Mouse (Mus musculus) liver, adult 2 months (tissue): ENCODE measurements around the gene Ppp1r12a. TPM values are rescaled to one million over a fixed set of nuclear protein-coding genes. Genes with fewer than 3 reads are reported as not detected.
A peak's percentile ranks its signal among the peaks of the same experiment; 100 is the strongest.

Experiments used
- DNase-seq: peaks from one replicate; pipeline ENCODE4 v3.0.0-alpha.2; 2011; ENCODE audit warnings: low read depth, low spot score; ENCODE audit errors: extremely low read depth
- H3K27ac ChIP-seq: fragments of 200-500 bp; replicated peaks from 2 replicates; pipeline ENCODE4 v1.5.1; 2012; ENCODE audit warnings: low read depth, mild to moderate bottlenecking, control low read depth, inconsistent platforms, low read length; ENCODE audit not compliant: insufficient read depth
- H3K27me3 ChIP-seq: fragments of 200-500 bp; 2 replicates; pipeline ENCODE4 v1.6.1; 2012; ENCODE audit warnings: mild to moderate bottlenecking, moderate library complexity, low read length, inconsistent platforms; ENCODE audit not compliant: control insufficient read depth, insufficient read depth
- H3K36me3 ChIP-seq: fragments of 200-500 bp; 2 replicates; pipeline ENCODE4 v1.6.1; 2012; ENCODE audit warnings: low read length, inconsistent platforms; ENCODE audit not compliant: control insufficient read depth, insufficient read depth
- H3K4me1 ChIP-seq: fragments of 200-500 bp; 2 replicates; pipeline ENCODE4 v1.6.1; 2011; ENCODE audit warnings: low read length; ENCODE audit not compliant: control insufficient read depth, insufficient read depth
- H3K4me3 ChIP-seq: fragments of 200-500 bp; 2 replicates; pipeline ENCODE4 v1.5.1; 2011; ENCODE audit warnings: low read depth, mild to moderate bottlenecking, control low read depth, low read length, moderate library complexity; ENCODE audit not compliant: insufficient read depth
- H3K79me2 ChIP-seq: fragments of 200-500 bp; 2 replicates; pipeline ENCODE4 v1.6.1; 2012; ENCODE audit warnings: inconsistent platforms, mild to moderate bottlenecking, low read length, moderate library complexity; ENCODE audit not compliant: control insufficient read depth, insufficient read depth
- H3K9ac ChIP-seq: fragments of 200-500 bp; 2 replicates; pipeline ENCODE4 v1.6.1; 2012; ENCODE audit warnings: low read depth, mild to moderate bottlenecking, control low read depth, inconsistent platforms, low read length
- CTCF ChIP-seq: fragments of 200-500 bp; IDR thresholded peaks from 2 replicates; pipeline ENCODE4 v1.5.1; 2011; ENCODE audit warnings: low read depth, low read length, control low read depth
- POLR2A ChIP-seq: fragments of 200-500 bp; IDR thresholded peaks from 2 replicates; pipeline ENCODE4 v1.6.1; 2011; ENCODE audit warnings: low read length, control low read depth; ENCODE audit not compliant: insufficient read depth; ENCODE audit errors: extremely low read depth
- WGBS: fragments of 180-500 bp; shearing (Covaris S2); methylation state at CpG from one replicate; pipeline ENCODE4 v1.1.7; 2018; 5-methylcytosine and 5-hydroxymethylcytosine counted together
- polyA plus RNA-seq: library from polyadenylated mRNA; depleted of rRNA; stranded (reverse); fragments of >200 nt; gene quantifications from 2 replicates; pipeline ENCODE4 v1.2.3, GENCODE M21; 2012
- total RNA-seq: library from RNA; depleted of rRNA; stranded (reverse); fragments of >200 nt; gene quantifications from 2 replicates; pipeline ENCODE4 v1.2.3, GENCODE M21; 2014

Gene Ppp1r12a
- total and polyA plus RNA-seq, 2 experiments, result 5.5 to 38.5 TPM

GRCm38 (mm10) chr10:108296446-108296845 is 134.5 kb downstream of the Ppp1r12a start:
- Histone ChIP-seq H3K4me1 (no peaks in the 10 kb centered on the region), H3K9ac (no peak overlapping the region), H3K27ac (no peak overlapping the region), H3K27me3 (no peaks in the 10 kb centered on the region), H3K36me3 (no peaks in the 10 kb centered on the region), H3K4me3 (no peak overlapping the region), H3K79me2 (no peaks in the 10 kb centered on the region)
- no peak for DNase-seq
- TF ChIP-seq CTCF (no peak), POLR2A (no peak)
- 82% methylated on average over 7 of the region's 7 CpGs for WGBS

GRCm38 (mm10) chr10:108298261-108298660 is 136.3 kb downstream of the Ppp1r12a start:
- Histone ChIP-seq H3K27me3 (no peaks in the 10 kb centered on the region), H3K36me3 (no peaks in the 10 kb centered on the region), H3K4me1 (no peaks in the 10 kb centered on the region), H3K9ac (no peak overlapping the region), H3K27ac (no peak overlapping the region), H3K79me2 (no peaks in the 10 kb centered on the region), H3K4me3 (no peak overlapping the region)
- WGBS, result 93% methylated on average over 13 of the region's 13 CpGs
- no peak for DNase-seq
- TF ChIP-seq CTCF (no peak), POLR2A (no peak)

- Histone ChIP-seq H3K4me1 (no peaks in the 10 kb centered on the region), H3K4me3 (no peak overlapping the region), H3K79me2 (no peaks in the 10 kb centered on the region), H3K27me3 (no peaks in the 10 kb centered on the region), H3K9ac (no peak overlapping the region), H3K36me3 (no peaks in the 10 kb centered on the region), H3K27ac (no peak overlapping the region)
- TF ChIP-seq CTCF (no peak), POLR2A (no peak)
- WGBS, result 82% methylated on average over 17 of the region's 17 CpGs
- DNase-seq, result no peak
Observed at GRCm38 (mm10) chr10:108298841-108299545, 137.0 kb downstream of the Ppp1r12a start.

GRCm38 (mm10) chr10:108299828-108300227 is 137.8 kb downstream of the Ppp1r12a start:
- WGBS, result 63% methylated on average over 11 of the region's 11 CpGs
- Histone ChIP-seq H3K36me3 (no peaks in the 10 kb centered on the region), H3K27ac (no peak overlapping the region), H3K9ac (no peak overlapping the region), H3K4me3 (no peak overlapping the region), H3K4me1 (no peaks in the 10 kb centered on the region), H3K27me3 (no peaks in the 10 kb centered on the region), H3K79me2 (no peaks in the 10 kb centered on the region)
- no peak for DNase-seq
- no peak for TF ChIP-seq CTCF

GRCm38 (mm10) chr10:108300843-108301242 is 138.8 kb downstream of the Ppp1r12a start:
- Histone ChIP-seq H3K4me1 (no peaks in the 10 kb centered on the region), H3K79me2 (no peaks in the 10 kb centered on the region), H3K36me3 (no peaks in the 10 kb centered on the region), H3K27ac (no peak overlapping the region), H3K27me3 (no peaks in the 10 kb centered on the region), H3K4me3 (no peak overlapping the region), H3K9ac (no peak overlapping the region)
- DNase-seq, result peak; percentile 53
- TF ChIP-seq CTCF (peak; percentile 91), POLR2A (no peak)
- WGBS, result 7% methylated on average over 19 of the region's 19 CpGs

GRCm38 (mm10) chr10:108307772-108308171 is 145.8 kb downstream of the Ppp1r12a start:
- 90% methylated on average over 11 of the region's 11 CpGs for WGBS
- Histone ChIP-seq H3K36me3 (no peaks in the 10 kb centered on the region), H3K4me3 (no peak overlapping the region), H3K27me3 (no peaks in the 10 kb centered on the region), H3K4me1 (no peaks in the 10 kb centered on the region), H3K27ac (no peak overlapping the region), H3K9ac (no peak overlapping the region), H3K79me2 (no peaks in the 10 kb centered on the region)
- TF ChIP-seq CTCF, result no peak
- TF ChIP-seq POLR2A, result no peak
- DNase-seq, result no peak
